Comparison of ENCODE assay signal across 13 mouse cellular contexts in genomic region chr19:55768889-55769288, GRCm38 (mm10). TPM values are rescaled to one million over a fixed set of nuclear protein-coding genes. Genes with fewer than 3 reads are reported as not detected.
DNase-seq lines count a peak whose midpoint lies in the region; ATAC-seq and TF ChIP-seq lines count a peak whose summit lies in the region.
"Had no signal": no experiment of that assay in that cellular context is flagged by ENCODE, and none has a peak within 500 bp of the region (broad histone marks: within the 10 kb centered on the region; RNA-seq: fewer than 3 reads in every experiment).

No protein-coding gene starts in this region.

- no peak for TF ChIP-seq CTCF in embryonic fibroblast, embryonic 13.5 days (IDR thresholded peaks at IDR 0.05; ENCODE audit: borderline replicate concordance, insufficient read depth, low read length)

- no peak overlapping the region for H3K4me3 ChIP-seq in limb, embryonic 11.5 days (ENCODE audit: low read depth, low read length)
- no peak overlapping the region for H3K4me3 ChIP-seq in limb, embryonic 10.5 days
- no peak overlapping the region for H3K4me3 ChIP-seq in embryonic fibroblast, embryonic 13.5 days (ENCODE audit: insufficient read depth, low read length)
- H3K4me3 ChIP-seq in hindbrain, embryonic 14.5 days (replicated peaks; ENCODE audit: low read length) = no peak overlapping the region

- H3K9me3 ChIP-seq in limb, embryonic 11.5 days (ENCODE audit: control insufficient read depth, low read length) = no peaks in the 10 kb centered on the region
- H3K9me3 ChIP-seq in limb, embryonic 10.5 days (replicated peaks) = no peaks in the 10 kb centered on the region
- no peaks in the 10 kb centered on the region for H3K9me3 ChIP-seq in hindbrain, embryonic 14.5 days (ENCODE audit: control insufficient read depth, low read length)

- DNase-seq in limb, embryonic 11.5 days (ENCODE audit: low spot score) = no peak
- DNase-seq in limb, embryonic 10.5 days (ENCODE audit: low spot score) = no peak
- no peak for DNase-seq in hindbrain, embryonic 14.5 days (ENCODE audit: low spot score)
- no peak for DNase-seq in urinary bladder, postnatal 14 days (ENCODE audit: low spot score)
- DNase-seq in retina, postnatal 1 day = no peak
- DNase-seq: gastrocnemius, postnatal 25 days; kidney, adult 8-10 months; layer of hippocampus, adult 9-11 months; lung, adult 2 months; right cerebral cortex, postnatal 25 days had no signal

- H3K27ac ChIP-seq in limb, embryonic 11.5 days (replicated peaks; ENCODE audit: low read depth, low read length) = no peak overlapping the region
- no peak overlapping the region for H3K27ac ChIP-seq in limb, embryonic 10.5 days
- H3K27ac ChIP-seq in embryonic fibroblast, embryonic 13.5 days (ENCODE audit: insufficient read depth, low read length) = peak overlapping the region; percentile 58
- H3K27ac ChIP-seq in hindbrain, embryonic 14.5 days = no peak overlapping the region

- no peak overlapping the region for H3K4me2 ChIP-seq in limb, embryonic 11.5 days (ENCODE audit: low read depth, severe bottlenecking)
- H3K4me2 ChIP-seq in hindbrain, embryonic 14.5 days (replicated peaks) = no peak overlapping the region

- no peak for TF ChIP-seq POLR2A in embryonic fibroblast, embryonic 13.5 days (IDR thresholded peaks at IDR 0.05; ENCODE audit: low read depth, low read length)

- no peaks in the 10 kb centered on the region for H3K36me3 ChIP-seq in limb, embryonic 11.5 days (ENCODE audit: control insufficient read depth, insufficient read depth, low read length)
- H3K36me3 ChIP-seq in limb, embryonic 10.5 days = peaks cover 37% of the 10 kb centered on the region
- no peaks in the 10 kb centered on the region for H3K36me3 ChIP-seq in hindbrain, embryonic 14.5 days (replicated peaks; ENCODE audit: control insufficient read depth, insufficient read depth)

- H3K4me1 ChIP-seq in limb, embryonic 11.5 days (ENCODE audit: control insufficient read depth, insufficient read depth, low read length) = peaks cover 28% of the 10 kb centered on the region
- peaks cover 75% of the 10 kb centered on the region for H3K4me1 ChIP-seq in limb, embryonic 10.5 days
- H3K4me1 ChIP-seq in embryonic fibroblast, embryonic 13.5 days (ENCODE audit: control insufficient read depth, insufficient read depth, low read length) = peaks cover 20% of the 10 kb centered on the region
- peaks cover 10% of the 10 kb centered on the region; the same call in 1 of the 2 replicates for H3K4me1 ChIP-seq in hindbrain, embryonic 14.5 days (replicated peaks; ENCODE audit: control insufficient read depth, insufficient read depth, low read length)

- 0 out of 2 replicates have a peak, but pooled peaks have one; percentile 62 for ATAC-seq in limb, embryonic 11.5 days (ENCODE audit: insufficient number of reproducible peaks, low FRiP score, low TSS enrichment, low read depth)
- ATAC-seq in CD4-positive, CD25-positive, alpha-beta regulatory T cell, adult 4 months = peak; percentile 67
- ATAC-seq in neutrophil, adult 5-6 weeks (ENCODE audit: extremely low read depth, insufficient number of reproducible peaks, low FRiP score, poor library complexity, severe bottlenecking) = peak; percentile 75
- ATAC-seq in hindbrain, embryonic 14.5 days (ENCODE audit: low FRiP score) = no peak

- no peaks in the 10 kb centered on the region for H3K27me3 ChIP-seq in limb, embryonic 11.5 days (ENCODE audit: control insufficient read depth, insufficient read depth, low read length)
- no peaks in the 10 kb centered on the region for H3K27me3 ChIP-seq in limb, embryonic 10.5 days (ENCODE audit: low read depth, poor library complexity, severe bottlenecking)
- no peaks in the 10 kb centered on the region for H3K27me3 ChIP-seq in hindbrain, embryonic 14.5 days (ENCODE audit: control insufficient read depth, insufficient read depth, low read length)

- H3K9ac ChIP-seq in limb, embryonic 11.5 days (ENCODE audit: low read length) = no peak overlapping the region
- H3K9ac ChIP-seq in hindbrain, embryonic 14.5 days = no peak overlapping the region

- WGBS in limb, embryonic 11.5 days = 52% methylated on average over 11 of the region's 11 CpGs
- WGBS in limb, embryonic 10.5 days = 53% methylated on average over 11 of the region's 11 CpGs
- WGBS in hindbrain, embryonic 14.5 days = 73% methylated on average over 11 of the region's 11 CpGs

RNA-seq across cellular contexts. Expression of gene Tcf7l2, which starts 27.3 kb away (rescaled TPM):
- 225 and 233 TPM in 2 replicates for polyA plus RNA-seq in limb, embryonic 11.5 days (2014; fragmentation: Nextera tagmentation; extraction: Ambion mirVana)
- polyA plus RNA-seq in limb, embryonic 10.5 days (2016; fragmentation: Nextera tagmentation; extraction: Ambion mirVana) = 96.4 and 166 TPM in 2 replicates
- 1 to 10 TPM; 2.4 to 3.5 TPM for polyA plus RNA-seq in CD4-positive, CD25-positive, alpha-beta regulatory T cell, adult 4 months (2017; shearing (Covaris generic))
- polyA plus RNA-seq in embryonic fibroblast, embryonic 13.5 days (2011; ENCODE audit: insufficient read length, low read depth, missing spikeins) = 29.8 and 41.1 TPM in 2 replicates
- 0.70 and 1.1 TPM in 2 replicates for total RNA-seq in neutrophil, adult 5-6 weeks (2017)
- 24.0 and 38.1 TPM in 2 replicates for polyA plus RNA-seq in hindbrain, embryonic 14.5 days (2014; fragmentation: Nextera tagmentation; extraction: Ambion mirVana)
